Mouse (Mus musculus) adrenal gland, postnatal 10 days (tissue): ENCODE measurements at regions not wholly inside any gene's neighbourhood (a gene's known extent, or its start where the extent isn't known, plus 50 kb on each side); places are given as distances from the start of the nearest gene placed in this dataset.

Experiments
- DNase-seq: peaks from one replicate; pipeline ENCODE4 v3.0.0; 2021; ENCODE audit warnings: mixed read lengths

- DNase-seq, result peak; percentile 3
Measured at GRCm38 (mm10) chr13:72938156-72938874, 309.7 kb downstream of the Irx2 start.

GRCm38 (mm10) chr13:72947374-72948165, 312.7 kb upstream of the Irx4 start:
- DNase-seq, result no peak

GRCm38 (mm10) chr13:72958616-72959518, 301.4 kb upstream of the Irx4 start:
- DNase-seq, result no peak

- no peak for DNase-seq
Measured at GRCm38 (mm10) chr13:72961291-72961690, 299.0 kb upstream of the Irx4 start.

- DNase-seq, result no peak
Measured at GRCm38 (mm10) chr13:72972165-72972564, 288.1 kb upstream of the Irx4 start.

GRCm38 (mm10) chr13:72972894-72973293, 287.4 kb upstream of the Irx4 start:
- no peak for DNase-seq

GRCm38 (mm10) chr13:72977213-72977612, 283.1 kb upstream of the Irx4 start:
- DNase-seq, result no peak

GRCm38 (mm10) chr13:72977971-72978370, 282.3 kb upstream of the Irx4 start:
- DNase-seq, result no peak

- no peak for DNase-seq
Measured at GRCm38 (mm10) chr13:72978966-72979365, 281.3 kb upstream of the Irx4 start.

GRCm38 (mm10) chr13:72992589-72993409, 267.5 kb upstream of the Irx4 start:
- DNase-seq, result no peak

- DNase-seq, result no peak
Measured at GRCm38 (mm10) chr13:72993410-72993858, 266.8 kb upstream of the Irx4 start.

- no peak for DNase-seq
Measured at GRCm38 (mm10) chr13:72994538-72994937, 265.7 kb upstream of the Irx4 start.

- no peak for DNase-seq
Measured at GRCm38 (mm10) chr13:73008856-73009546, 251.3 kb upstream of the Irx4 start.

- no peak for DNase-seq
Measured at GRCm38 (mm10) chr13:73009547-73010475, 250.5 kb upstream of the Irx4 start.

GRCm38 (mm10) chr13:73019181-73019580, 241.1 kb upstream of the Irx4 start:
- DNase-seq, result no peak

GRCm38 (mm10) chr13:73031217-73031616, 229.1 kb upstream of the Irx4 start:
- DNase-seq, result no peak

GRCm38 (mm10) chr13:73033055-73033454, 227.2 kb upstream of the Irx4 start:
- DNase-seq, result peak; percentile 68

GRCm38 (mm10) chr13:73034065-73034831, 226.0 kb upstream of the Irx4 start:
- DNase-seq, result no peak

GRCm38 (mm10) chr13:73034886-73035285, 225.4 kb upstream of the Irx4 start:
- DNase-seq, result no peak
